ENCODE assay signal across 9 mouse cellular contexts in genomic region chr5:147186001-147186431, GRCm38 (mm10). TPM values are rescaled to one million over a fixed set of nuclear protein-coding genes. Genes with fewer than 3 reads are reported as not detected.
DNase-seq lines count a peak whose midpoint lies in the region; ATAC-seq and TF ChIP-seq lines count a peak whose summit lies in the region.
"Had no signal": no experiment of that assay in that cellular context is flagged by ENCODE, and none has a peak within 500 bp of the region (broad histone marks: within the 10 kb centered on the region; RNA-seq: fewer than 3 reads in every experiment).

No protein-coding gene starts in this region.

- no peak overlapping the region for H3K9ac ChIP-seq in forebrain, embryonic 13.5 days
- H3K9ac ChIP-seq in intestine, postnatal 0 days (ENCODE audit: low read depth, low read length): no peak overlapping the region
- H3K9ac ChIP-seq in stomach, postnatal 0 days (ENCODE audit: low read length): no peak overlapping the region

- H3K4me3 ChIP-seq in left cerebral cortex, adult 2 months: peak overlapping the region; percentile 9; the same call in 1 of the 2 replicates
- H3K4me3 ChIP-seq in forebrain, embryonic 13.5 days: peak overlapping the region; percentile 29
- H3K4me3 ChIP-seq in intestine, postnatal 0 days (ENCODE audit: low read depth, low read length): peak overlapping the region; percentile 41
- H3K4me3 ChIP-seq in stomach, postnatal 0 days (ENCODE audit: low read depth, low read length): peak overlapping the region; percentile 22

- TF ChIP-seq CTCF in left cerebral cortex, adult 2 months (IDR thresholded peaks at IDR 0.05): no peak
- TF ChIP-seq CTCF in intestine, postnatal 0 days (IDR thresholded peaks at IDR 0.05; ENCODE audit: low read depth): no peak
- peak; percentile 8; the same call in 1 of the 2 replicates for TF ChIP-seq CTCF in stomach, postnatal 0 days (IDR thresholded peaks at IDR 0.05; ENCODE audit: low read depth)

- H3K27me3 ChIP-seq in forebrain, embryonic 13.5 days: peaks cover 98% of the 10 kb centered on the region
- peaks cover 60% of the 10 kb centered on the region for H3K27me3 ChIP-seq in intestine, postnatal 0 days (replicated peaks; ENCODE audit: control insufficient read depth, insufficient read depth, low read length)
- H3K27me3 ChIP-seq in stomach, postnatal 0 days (ENCODE audit: control insufficient read depth, insufficient read depth, low read length): peaks cover 41% of the 10 kb centered on the region

- H3K36me3 ChIP-seq in forebrain, embryonic 13.5 days (ENCODE audit: poor library complexity, severe bottlenecking): no peaks in the 10 kb centered on the region
- no peaks in the 10 kb centered on the region for H3K36me3 ChIP-seq in intestine, postnatal 0 days (ENCODE audit: control insufficient read depth, insufficient read depth)
- H3K36me3 ChIP-seq in stomach, postnatal 0 days (ENCODE audit: control insufficient read depth, insufficient read depth, low read length): no peaks in the 10 kb centered on the region

- peaks cover 15% of the 10 kb centered on the region for H3K9me3 ChIP-seq in forebrain, embryonic 13.5 days (replicated peaks)
- H3K9me3 ChIP-seq in intestine, postnatal 0 days (ENCODE audit: control insufficient read depth): peaks cover 9% of the 10 kb centered on the region
- no peaks in the 10 kb centered on the region for H3K9me3 ChIP-seq in stomach, postnatal 0 days (ENCODE audit: control insufficient read depth, low read length)

- TF ChIP-seq EP300 in stomach, postnatal 0 days (optimal IDR thresholded peaks at IDR 0.05): no peak

- peaks cover 36% of the 10 kb centered on the region for H3K4me1 ChIP-seq in forebrain, embryonic 13.5 days
- H3K4me1 ChIP-seq in intestine, postnatal 0 days (replicated peaks; ENCODE audit: control insufficient read depth, insufficient read depth, low read length): no peaks in the 10 kb centered on the region
- peaks cover 2% of the 10 kb centered on the region; the same call in 1 of the 2 replicates for H3K4me1 ChIP-seq in stomach, postnatal 0 days (replicated peaks; ENCODE audit: control insufficient read depth, insufficient read depth)

- WGBS in forebrain, embryonic 13.5 days: under 1% methylated on average over 24 of the region's 26 CpGs
- WGBS in intestine, postnatal 0 days: under 1% methylated on average over 25 of the region's 26 CpGs
- WGBS in stomach, postnatal 0 days: 2% methylated on average over 26 of the region's 26 CpGs

- DNase-seq in left cerebral cortex, adult 2 months (ENCODE audit: extremely low spot score in 1 of 2, low spot score in 2 of 2): peak in 1 of 2 experiments; percentile 17
- no peak for DNase-seq in left cerebral cortex, adult 9 months (ENCODE audit: low spot score in 2 of 2)
- peak; percentile 37 for DNase-seq in adrenal gland, postnatal 25 days
- DNase-seq in stomach, postnatal 0 days (ENCODE audit: low spot score): peak; percentile 18

- H3K27ac ChIP-seq in left cerebral cortex, adult 2 months: no peak overlapping the region
- no peak overlapping the region for H3K27ac ChIP-seq in forebrain, embryonic 13.5 days
- no peak overlapping the region for H3K27ac ChIP-seq in intestine, postnatal 0 days (ENCODE audit: low read depth, low read length)
- no peak overlapping the region for H3K27ac ChIP-seq in stomach, postnatal 0 days (replicated peaks)

- intact Hi-C loops in left cerebral cortex, adult 2 months (cut with DNase I): loop anchor here (2.0 to 5.0 kb wide), 3 partner anchors 81 to 536 kb away; no protein-coding TSS in a partner anchor

- ATAC-seq in forebrain, embryonic 13.5 days: no peak
- ATAC-seq in intestine, postnatal 0 days: no peak
- ATAC-seq in megakaryocyte, adult 5-6 weeks (ENCODE audit: poor library complexity, severe bottlenecking): peak; percentile 55
- ATAC-seq in stomach, postnatal 0 days (ENCODE audit: low FRiP score, low TSS enrichment): no peak
- ATAC-seq in frontal cortex, adult (ENCODE audit: low TSS enrichment): no peak; the same call in 1 of the 2 replicates

- H3K4me2 ChIP-seq in forebrain, embryonic 13.5 days: peak overlapping the region; percentile 61
- peak overlapping the region; percentile 65 for H3K4me2 ChIP-seq in intestine, postnatal 0 days (replicated peaks; ENCODE audit: low read depth)
- peak overlapping the region; percentile 44 for H3K4me2 ChIP-seq in stomach, postnatal 0 days (replicated peaks; ENCODE audit: low read depth)

RNA-seq across cellular contexts. Expression of gene Gsx1, which starts 2.5 kb away (rescaled TPM):
- under 1 TPM; 0.19 to 0.38 TPM for total RNA-seq in left cerebral cortex, adult 2 months (2021)
- total RNA-seq in adrenal gland, postnatal 25 days (2021): not detected in 2 replicates
- polyA plus RNA-seq in forebrain, embryonic 13.5 days (2015; fragmentation: Nextera tagmentation; extraction: Ambion mirVana): 4.0 and 4.7 TPM in 2 replicates
- not detected in 2 replicates for polyA plus RNA-seq in intestine, postnatal 0 days (2015; fragmentation: Nextera tagmentation; extraction: Ambion mirVana)
- total RNA-seq in megakaryocyte, adult 5-6 weeks (2015): not detected in 2 replicates
- total RNA-seq in megakaryocyte, adult 5-6 weeks (2017): not detected in 2 replicates
- polyA plus RNA-seq in stomach, postnatal 0 days (2015; fragmentation: Nextera tagmentation; extraction: Ambion mirVana): not detected in 2 replicates
- total RNA-seq: adrenal gland, adult 18-20 months had no signal

Comparison
In these comparisons a context has a peak if more than half of its experiments do, and no peak if none do; other contexts are left out.
1. DNase-seq: peak in adrenal gland, postnatal 25 days (single experiment) and stomach, postnatal 0 days (single experiment); none in left cerebral cortex, adult 9 months (0 of 2).
2. Peak in every context shown above with its lines, with median percentiles within 50 percentile points of each other: H3K4me3 ChIP-seq and H3K4me2 ChIP-seq.